In genomic region chr3:50816479-50816878, GRCm38 (mm10) we compare ENCODE assay signal across 9 mouse cellular contexts.
DNase-seq lines count a peak whose midpoint lies in the region; ATAC-seq and TF ChIP-seq lines count a peak whose summit lies in the region.
"Had no signal": no experiment of that assay in that cellular context is flagged by ENCODE, and none has a peak within 500 bp of the region (broad histone marks: within the 10 kb centered on the region; RNA-seq: fewer than 3 reads in every experiment).

No protein-coding gene starts in this region.

- no peak for TF ChIP-seq EP300 in heart, adult 2 months (IDR thresholded peaks at IDR 0.05; ENCODE audit: insufficient read depth, low read depth, low read length)

- intact Hi-C loops in heart, adult 2 months (cut with DNase I), result no loop called here

- H3K9ac ChIP-seq in heart, adult 2 months (ENCODE audit: low read depth, low read length), result no peak overlapping the region; the same call in 1 of the 2 replicates
- H3K9ac ChIP-seq in liver, embryonic 12.5 days, result no peak overlapping the region
- H3K9ac ChIP-seq: midbrain, embryonic 12.5 days had no signal

- no peak for ATAC-seq in liver, embryonic 12.5 days

- no peaks in the 10 kb centered on the region for H3K27me3 ChIP-seq in heart, adult 2 months (ENCODE audit: control insufficient read depth, insufficient read depth, low read length)
- no peaks in the 10 kb centered on the region for H3K27me3 ChIP-seq in liver, embryonic 12.5 days (replicated peaks)

- H3K4me3 ChIP-seq in heart, adult 2 months, result peak overlapping the region; percentile 22; the same call in 1 of the 2 replicates
- H3K4me3 ChIP-seq in liver, embryonic 12.5 days, result no peak overlapping the region
- H3K4me3 ChIP-seq: midbrain, embryonic 12.5 days had no signal

- DNase-seq in right cerebral cortex, adult 18-20 months, result peak; percentile 32
- no peak for DNase-seq in right cerebral cortex, postnatal 4 days
- peak; percentile 24 to 27 for DNase-seq in heart, adult 2 months
- peak; percentile 43 to 74 for DNase-seq in layer of hippocampus, postnatal 14 days (ENCODE audit: low spot score in 2 of 2)
- no peak for DNase-seq in thymus, postnatal 25 days
- no peak for DNase-seq in adrenal gland, postnatal 14 days
- no peak for DNase-seq in urinary bladder, adult 18-20 months (ENCODE audit: low spot score in 2 of 2)

- H3K79me2 ChIP-seq in heart, adult 2 months (replicated peaks; ENCODE audit: control insufficient read depth, insufficient read depth, low read length), result no peaks in the 10 kb centered on the region

- no peak for TF ChIP-seq POLR2A in heart, adult 2 months (IDR thresholded peaks at IDR 0.05; ENCODE audit: insufficient read depth, low read depth, low read length)

- WGBS in heart, adult 2 months, result 32% methylated on average over 8 of the region's 8 CpGs
- WGBS in liver, embryonic 12.5 days (ENCODE audit: insufficient replicate concordance), result 63% methylated on average over 8 of the region's 8 CpGs

- no peaks in the 10 kb centered on the region for H3K36me3 ChIP-seq in heart, adult 2 months (ENCODE audit: control insufficient read depth, insufficient read depth, low read length)
- H3K36me3 ChIP-seq in liver, embryonic 12.5 days, result no peaks in the 10 kb centered on the region
- H3K36me3 ChIP-seq: midbrain, embryonic 12.5 days had no signal

- no peak overlapping the region for H3K4me2 ChIP-seq in liver, embryonic 12.5 days
- H3K4me2 ChIP-seq: midbrain, embryonic 12.5 days had no signal

- H3K9me3 ChIP-seq in liver, embryonic 12.5 days (replicated peaks), result no peaks in the 10 kb centered on the region
- H3K9me3 ChIP-seq: midbrain, embryonic 12.5 days had no signal

- peak overlapping the region; percentile 23; the same call in 1 of the 2 replicates for H3K27ac ChIP-seq in heart, adult 2 months
- no peak overlapping the region for H3K27ac ChIP-seq in liver, embryonic 12.5 days
- H3K27ac ChIP-seq: midbrain, embryonic 12.5 days had no signal

- TF ChIP-seq CTCF in heart, adult 2 months (IDR thresholded peaks at IDR 0.05), result no peak

- H3K4me1 ChIP-seq in heart, adult 2 months (ENCODE audit: control insufficient read depth, insufficient read depth, low read length), result no peaks in the 10 kb centered on the region; the same call in 1 of the 2 replicates
- no peaks in the 10 kb centered on the region for H3K4me1 ChIP-seq in liver, embryonic 12.5 days
- H3K4me1 ChIP-seq: midbrain, embryonic 12.5 days had no signal

Comparison
In these comparisons a context has a peak if more than half of its experiments do, and no peak if none do; other contexts are left out.
1. DNase-seq: peak in right cerebral cortex, adult 18-20 months (single experiment), heart, adult 2 months (2 of 2) and layer of hippocampus, postnatal 14 days (2 of 2); none in right cerebral cortex, postnatal 4 days (single experiment), thymus, postnatal 25 days (single experiment), adrenal gland, postnatal 14 days (single experiment) and urinary bladder, adult 18-20 months (0 of 2).